Mouse (Mus musculus): ENCODE data around the gene Olfr467.
"Not testable (repeated sequence)": the region's sequence is repeated elsewhere in the genome, so short reads cannot be mapped to it uniquely, and the experiment has no call there.

- TF ChIP-seq CHD2, ZNF384 (IDR thresholded peaks at IDR 0.05; ENCODE audit: low read depth, low read length): not testable (repeated sequence)
Measured at GRCm38 (mm10) chr7:107825441-107825840, 13.4 kb downstream of the Olfr467 start, which contains the start of gene Olfr469.
